Comparison of ENCODE assay signal across 9 mouse cellular contexts in genomic region chr9:121706029-121706675, GRCm38 (mm10). TPM values are rescaled to one million over a fixed set of nuclear protein-coding genes. Genes with fewer than 3 reads are reported as not detected.
A peak's percentile ranks its signal among the peaks of the same experiment; 100 is the strongest.
DNase-seq lines count a peak whose midpoint lies in the region; ATAC-seq and TF ChIP-seq lines count a peak whose summit lies in the region.
"Had no signal": no experiment of that assay in that cellular context is flagged by ENCODE, and none has a peak within 500 bp of the region (broad histone marks: within the 10 kb centered on the region; RNA-seq: fewer than 3 reads in every experiment).

No protein-coding gene starts in this region.

- TF ChIP-seq EP300 in CH12.LX (IDR thresholded peaks at IDR 0.05; ENCODE audit: low read length), result no peak

- H3K4me2 ChIP-seq in hindbrain, postnatal 0 days (ENCODE audit: low read depth, low read length), result 0 out of 2 replicates have a peak overlapping the region, but pooled peaks have one; percentile 97
- no peak overlapping the region for H3K4me2 ChIP-seq in hindbrain, embryonic 12.5 days (replicated peaks)
- peak overlapping the region; percentile 58; the same call in 1 of the 2 replicates for H3K4me2 ChIP-seq in CH12.LX (ENCODE audit: insufficient read depth, low read depth, poor library complexity, severe bottlenecking)
- peak overlapping the region; percentile 88 for H3K4me2 ChIP-seq in liver, embryonic 12.5 days

- ATAC-seq in hindbrain, postnatal 0 days, result no peak
- no peak for ATAC-seq in hindbrain, embryonic 12.5 days (ENCODE audit: low FRiP score)
- no peak for ATAC-seq in liver, embryonic 12.5 days

- no peak for TF ChIP-seq CTCF in hindbrain, postnatal 0 days (IDR thresholded peaks at IDR 0.05; ENCODE audit: low read depth)
- no peak for TF ChIP-seq CTCF in CH12.LX (conservative IDR thresholded peaks at IDR 0.05 in 1 of 2, IDR thresholded peaks at IDR 0.05 in 1 of 2; ENCODE audit: low read depth in 2 of 2, low read length in 2 of 2)
- no peak for TF ChIP-seq CTCF in bone marrow, adult 2 months (IDR thresholded peaks at IDR 0.05; ENCODE audit: control insufficient read depth, insufficient read depth, low read length)

- H3K9ac ChIP-seq in hindbrain, postnatal 0 days (replicated peaks; ENCODE audit: low read length), result no peak overlapping the region
- H3K9ac ChIP-seq in hindbrain, embryonic 12.5 days, result no peak overlapping the region
- H3K9ac ChIP-seq in CH12.LX (ENCODE audit: insufficient read depth, low read depth), result no peak overlapping the region
- peak overlapping the region; percentile 76 for H3K9ac ChIP-seq in liver, embryonic 12.5 days

- no peak for DNase-seq in hindbrain, postnatal 0 days (ENCODE audit: low spot score)
- no peak for DNase-seq in CH12.LX (ENCODE audit: extremely low read depth)
- no peak for DNase-seq in B cell, adult 2 months
- no peak for DNase-seq in left cerebral cortex, postnatal 4 days
- DNase-seq in frontal cortex, postnatal 36 days (ENCODE audit: low spot score in 2 of 2), result no peak
- DNase-seq: lung, adult 2 months had no signal

- no peaks in the 10 kb centered on the region for H3K9me3 ChIP-seq in hindbrain, postnatal 0 days (ENCODE audit: low read length)
- no peaks in the 10 kb centered on the region for H3K9me3 ChIP-seq in hindbrain, embryonic 12.5 days (replicated peaks)
- no peaks in the 10 kb centered on the region for H3K9me3 ChIP-seq in CH12.LX (replicated peaks; ENCODE audit: low read length)
- no peaks in the 10 kb centered on the region for H3K9me3 ChIP-seq in liver, embryonic 12.5 days (replicated peaks)

- peaks cover 9% of the 10 kb centered on the region for H3K79me2 ChIP-seq in CH12.LX (replicated peaks; ENCODE audit: control insufficient read depth, extremely low read depth, insufficient read depth, poor library complexity, severe bottlenecking)

- no peak overlapping the region for H3K27ac ChIP-seq in hindbrain, postnatal 0 days
- no peak overlapping the region for H3K27ac ChIP-seq in hindbrain, embryonic 12.5 days
- no peak overlapping the region for H3K27ac ChIP-seq in CH12.LX (ENCODE audit: insufficient read depth, low read depth)
- H3K27ac ChIP-seq in bone marrow, adult 2 months (ENCODE audit: control insufficient read depth, insufficient read depth, low read depth, low read length, poor library complexity), result peak overlapping the region; percentile 93
- H3K27ac ChIP-seq in liver, embryonic 12.5 days, result peak overlapping the region; percentile 96

- peaks cover 12% of the 10 kb centered on the region for H3K4me1 ChIP-seq in hindbrain, postnatal 0 days (ENCODE audit: insufficient read depth, low read length)
- peaks cover 39% of the 10 kb centered on the region for H3K4me1 ChIP-seq in hindbrain, embryonic 12.5 days
- peaks cover 9 to 30% of the 10 kb centered on the region in 2 experiments for H3K4me1 ChIP-seq in CH12.LX (ENCODE audit: control insufficient read depth in 1 of 2, insufficient read depth in 2 of 2)
- H3K4me1 ChIP-seq in bone marrow, adult 2 months (ENCODE audit: control insufficient read depth, insufficient read depth, low read length), result peaks cover 4% of the 10 kb centered on the region
- peaks cover 71% of the 10 kb centered on the region for H3K4me1 ChIP-seq in liver, embryonic 12.5 days

- intact Hi-C loops in left cerebral cortex, postnatal 4 days (cut with DNase I), result no loop called here

- H3K36me3 ChIP-seq in hindbrain, postnatal 0 days (ENCODE audit: insufficient read depth, low read length), result no peaks in the 10 kb centered on the region
- H3K36me3 ChIP-seq in hindbrain, embryonic 12.5 days, result no peaks in the 10 kb centered on the region
- H3K36me3 ChIP-seq in CH12.LX (replicated peaks in 1 of 2; ENCODE audit: control insufficient read depth in 1 of 2, insufficient read depth in 1 of 2, low read length in 1 of 2), result peaks cover 0 to 2% of the 10 kb centered on the region in 2 experiments
- H3K36me3 ChIP-seq in liver, embryonic 12.5 days, result no peaks in the 10 kb centered on the region

- TF ChIP-seq POLR2A in CH12.LX (IDR thresholded peaks at IDR 0.05; ENCODE audit: low read depth, low read length), result no peak
- 0 out of 2 replicates have a peak, but pooled peaks have one; percentile 30 for TF ChIP-seq POLR2A in bone marrow, adult 2 months (IDR thresholded peaks at IDR 0.05; ENCODE audit: borderline replicate concordance, control insufficient read depth, low read depth, low read length)

- WGBS in hindbrain, postnatal 0 days, result 81% methylated on average over 6 of the region's 6 CpGs
- 83% methylated on average over 6 of the region's 6 CpGs for WGBS in hindbrain, embryonic 12.5 days
- WGBS in bone marrow, adult 2 months, result 35% methylated on average over 6 of the region's 6 CpGs
- 67% methylated on average over 6 of the region's 6 CpGs for WGBS in liver, embryonic 12.5 days (ENCODE audit: insufficient replicate concordance)

- TF ChIP-seq RAD21 in CH12.LX (IDR thresholded peaks at IDR 0.05; ENCODE audit: low read depth, low read length), result no peak

- in situ Hi-C loops in CH12.LX (cut with MboI; ENCODE audit: low pct_ligation_motif_present, low pct_unique_long_range_greater_than_20kb, low sequenced_read_pairs), result no loop called here

- H3K27me3 ChIP-seq in hindbrain, postnatal 0 days (ENCODE audit: insufficient read depth, low read length), result no peaks in the 10 kb centered on the region
- H3K27me3 ChIP-seq in hindbrain, embryonic 12.5 days, result 0 out of 2 replicates have a peak, but pooled peaks cover 3% of the 10 kb centered on the region
- H3K27me3 ChIP-seq in CH12.LX (replicated peaks), result no peaks in the 10 kb centered on the region
- H3K27me3 ChIP-seq in liver, embryonic 12.5 days (replicated peaks), result no peaks in the 10 kb centered on the region

- dilution Hi-C loops in CH12.LX (cut with MboI; ENCODE audit: extremely low pct_ligation_motif_present, extremely low pct_unique_long_range_greater_than_20kb, low sequenced_read_pairs), result no loop called here

- no peak overlapping the region for H3K4me3 ChIP-seq in hindbrain, postnatal 0 days (ENCODE audit: low read length)
- no peak overlapping the region for H3K4me3 ChIP-seq in hindbrain, embryonic 12.5 days
- H3K4me3 ChIP-seq in CH12.LX (replicated peaks in 1 of 3; ENCODE audit: low read depth in 2 of 3, low read length in 2 of 3, poor library complexity in 1 of 3), result peak overlapping the region in 1 of 3 experiments; percentile 73
- peak overlapping the region; percentile 17 for H3K4me3 ChIP-seq in bone marrow, adult 2 months (replicated peaks; ENCODE audit: control insufficient read depth, low read depth, low read length)
- peak overlapping the region; percentile 70; the same call in 1 of the 2 replicates for H3K4me3 ChIP-seq in liver, embryonic 12.5 days

TF ChIP-seq in CH12.LX, 34 proteins besides CTCF, POLR2A, EP300 and RAD21 (continues in another document):
- no peak for TF ChIP-seq TCF12 (IDR thresholded peaks at IDR 0.05; ENCODE audit: low read depth, low read length)
- TF ChIP-seq JUND (conservative IDR thresholded peaks at IDR 0.05; ENCODE audit: low read depth, low read length), result no peak
- no peak for TF ChIP-seq TBP (conservative IDR thresholded peaks at IDR 0.05; ENCODE audit: low read depth, low read length)

RNA-seq across cellular contexts. Expression of gene Sec22c, which starts 0.9 kb away (rescaled TPM):
- total RNA-seq in hindbrain, postnatal 0 days (2014; rRNA removed), result 19.0 and 25.2 TPM in 2 replicates
- polyA plus RNA-seq in hindbrain, postnatal 0 days (2015; fragmentation: Nextera tagmentation; extraction: Ambion mirVana), result 26.2 and 28.6 TPM in 2 replicates
- 25.9 and 28.7 TPM in 2 replicates for polyA plus RNA-seq in hindbrain, embryonic 12.5 days (2016; fragmentation: Nextera tagmentation; extraction: Ambion mirVana)
- 3.2 and 4.0 TPM in 2 replicates for total RNA-seq in CH12.LX (2012; rRNA removed)
- total RNA-seq in CH12.LX (2014; rRNA removed), result 2.4 and 2.5 TPM in 2 replicates
- polyA plus RNA-seq in CH12.LX (2012; ENCODE audit: insufficient read length, low read depth), result 4.6 and 5.7 TPM in 2 replicates
- 4.5 and 8.3 TPM in 2 replicates for polyA plus RNA-seq in bone marrow, adult 2 months (2011; ENCODE audit: insufficient read depth, insufficient read length, low replicate concordance, missing spikeins)
- polyA plus RNA-seq in liver, embryonic 12.5 days (2016; fragmentation: Nextera tagmentation; extraction: Ambion mirVana), result 4.4 and 5.1 TPM in 2 replicates
- total RNA-seq in left cerebral cortex, postnatal 4 days (2021), result 10 to 100 TPM; 38.7 to 40.7 TPM

RNA-seq across cellular contexts. Expression of gene Ss18l2, which starts 4.0 kb away (rescaled TPM):
- 62.4 and 62.6 TPM in 2 replicates for total RNA-seq in hindbrain, postnatal 0 days (2014; rRNA removed)
- 231 and 246 TPM in 2 replicates for polyA plus RNA-seq in hindbrain, postnatal 0 days (2015; fragmentation: Nextera tagmentation; extraction: Ambion mirVana)
- polyA plus RNA-seq in hindbrain, embryonic 12.5 days (2016; fragmentation: Nextera tagmentation; extraction: Ambion mirVana), result 103 and 130 TPM in 2 replicates
- 40.2 and 57.6 TPM in 2 replicates for total RNA-seq in CH12.LX (2012; rRNA removed)
- 77.0 and 82.2 TPM in 2 replicates for total RNA-seq in CH12.LX (2014; rRNA removed)
- polyA plus RNA-seq in CH12.LX (2012; ENCODE audit: insufficient read length, low read depth), result 41.5 and 52.9 TPM in 2 replicates
- 39.6 and 72.1 TPM in 2 replicates for polyA plus RNA-seq in bone marrow, adult 2 months (2011; ENCODE audit: insufficient read depth, insufficient read length, low replicate concordance, missing spikeins)
- 77.5 and 89.3 TPM in 2 replicates for polyA plus RNA-seq in liver, embryonic 12.5 days (2016; fragmentation: Nextera tagmentation; extraction: Ambion mirVana)
- 10 to 100 TPM; 60.1 to 60.6 TPM for total RNA-seq in left cerebral cortex, postnatal 4 days (2021)

RNA-seq across cellular contexts. Expression of gene Nktr, which starts 12.8 kb away (rescaled TPM):
- total RNA-seq in hindbrain, postnatal 0 days (2014; rRNA removed), result 68.7 and 76.6 TPM in 2 replicates
- 47.1 and 50.4 TPM in 2 replicates for polyA plus RNA-seq in hindbrain, postnatal 0 days (2015; fragmentation: Nextera tagmentation; extraction: Ambion mirVana)
- 77.5 and 85.3 TPM in 2 replicates for polyA plus RNA-seq in hindbrain, embryonic 12.5 days (2016; fragmentation: Nextera tagmentation; extraction: Ambion mirVana)
- total RNA-seq in CH12.LX (2012; rRNA removed) (31.0 and 39.3 TPM in 2 replicates), CH12.LX (2014; rRNA removed) (29.1 and 32.2 TPM in 2 replicates)
- polyA plus RNA-seq in CH12.LX (2012; ENCODE audit: insufficient read length, low read depth), result 65.0 and 65.4 TPM in 2 replicates
- 41.4 and 50.9 TPM in 2 replicates for polyA plus RNA-seq in bone marrow, adult 2 months (2011; ENCODE audit: insufficient read depth, insufficient read length, low replicate concordance, missing spikeins)
- polyA plus RNA-seq in liver, embryonic 12.5 days (2016; fragmentation: Nextera tagmentation; extraction: Ambion mirVana), result 34.0 and 38.9 TPM in 2 replicates
- 100 to 1,000 TPM; 145 to 152 TPM for total RNA-seq in left cerebral cortex, postnatal 4 days (2021)

RNA-seq across cellular contexts. Expression of gene Zfp651, which starts 53.0 kb away (rescaled TPM):
- total RNA-seq in hindbrain, postnatal 0 days (2014; rRNA removed), result 62.3 and 70.1 TPM in 2 replicates
- 23.6 and 25.5 TPM in 2 replicates for polyA plus RNA-seq in hindbrain, postnatal 0 days (2015; fragmentation: Nextera tagmentation; extraction: Ambion mirVana)
- 11.6 and 12.4 TPM in 2 replicates for polyA plus RNA-seq in hindbrain, embryonic 12.5 days (2016; fragmentation: Nextera tagmentation; extraction: Ambion mirVana)
- total RNA-seq in CH12.LX (2012; rRNA removed), result 0.13 and 0.84 TPM in 2 replicates
- 0.07 and 0.30 TPM in 2 replicates for total RNA-seq in CH12.LX (2014; rRNA removed)
- 0.20 and 0.34 TPM in 2 replicates for polyA plus RNA-seq in CH12.LX (2012; ENCODE audit: insufficient read length, low read depth)
- 2.0 and 3.0 TPM in 2 replicates for polyA plus RNA-seq in bone marrow, adult 2 months (2011; ENCODE audit: insufficient read depth, insufficient read length, low replicate concordance, missing spikeins)
- polyA plus RNA-seq in liver, embryonic 12.5 days (2016; fragmentation: Nextera tagmentation; extraction: Ambion mirVana), result 1.9 and 2.6 TPM in 2 replicates
- total RNA-seq in left cerebral cortex, postnatal 4 days (2021), result 10 to 100 TPM; 87.2 to 91.9 TPM

Comparison
In these comparisons a context has a peak if more than half of its experiments do, and no peak if none do; other contexts are left out.
1. H3K27ac ChIP-seq: peak in bone marrow, adult 2 months (single experiment) and liver, embryonic 12.5 days (single experiment); none in hindbrain, postnatal 0 days (single experiment), hindbrain, embryonic 12.5 days (single experiment) and CH12.LX (single experiment).
2. H3K4me3 ChIP-seq: peak in bone marrow, adult 2 months (single experiment) and liver, embryonic 12.5 days (single experiment); none in hindbrain, postnatal 0 days (single experiment) and hindbrain, embryonic 12.5 days (single experiment).